Mouse (Mus musculus) B cell, adult 62 days (primary cell): ENCODE results near the gene Wnt4. TPM values are rescaled to one million over a fixed set of nuclear protein-coding genes. Genes with fewer than 3 reads are reported as not detected.

ENCODE experiments used
- total RNA-seq: library from RNA; stranded (reverse); gene quantifications from 4 replicates; pipeline ENCODE4 v1.2.4, GENCODE M21; 2023

Wnt4 gene
- 0.21 TPM in 1 of 4 replicates, not detected in the others for total RNA-seq

DNA sequence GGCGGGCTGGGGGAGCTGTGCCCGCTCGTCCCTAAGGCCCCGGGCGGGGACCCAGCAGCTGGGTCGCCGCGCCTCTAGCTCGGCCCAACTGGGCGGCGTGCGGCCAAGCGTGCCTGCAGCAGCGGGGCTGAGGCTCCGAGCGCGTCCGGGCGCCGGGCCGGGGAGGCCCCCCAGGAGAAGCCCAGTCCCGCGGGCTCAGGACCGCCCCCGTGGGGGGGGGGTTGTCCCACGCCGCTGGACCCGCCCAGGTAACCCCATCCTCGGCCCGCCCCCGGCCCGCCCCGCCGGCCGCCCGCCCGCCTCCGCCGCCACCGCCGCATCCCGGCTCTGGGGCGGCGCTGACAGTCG is at the start of gene Wnt4:
Gene Wnt4 (plus strand): TSS at position 324 of the 348 bp plus-strand sequence.

Other genes starting within 250 kb of the Wnt4 start
- 21.9 to 31.2 TPM (median 24.8 TPM) in 4 replicates for gene Zbtb40, start 228.7 kb upstream of the Wnt4 start, total RNA-seq
- gene Cdc42, start 80.2 kb downstream of the Wnt4 start, total RNA-seq, result 451 to 497 TPM (median 480 TPM) in 4 replicates
- not detected in 4 replicates for gene Cela3a, start 132.3 kb downstream of the Wnt4 start, total RNA-seq
- not detected in 4 replicates for gene Cela3b, start 153.1 kb downstream of the Wnt4 start, total RNA-seq
- not detected in 4 replicates for gene 1700013G24Rik, start 175.8 kb downstream of the Wnt4 start, total RNA-seq
- gene Hspg2, start 191.3 kb downstream of the Wnt4 start, total RNA-seq, result 2.0 to 2.4 TPM (median 2.1 TPM) in 4 replicates